Mouse (Mus musculus): ENCODE data around the gene Rgsl1.

Rgsl1 gene

DNA sequence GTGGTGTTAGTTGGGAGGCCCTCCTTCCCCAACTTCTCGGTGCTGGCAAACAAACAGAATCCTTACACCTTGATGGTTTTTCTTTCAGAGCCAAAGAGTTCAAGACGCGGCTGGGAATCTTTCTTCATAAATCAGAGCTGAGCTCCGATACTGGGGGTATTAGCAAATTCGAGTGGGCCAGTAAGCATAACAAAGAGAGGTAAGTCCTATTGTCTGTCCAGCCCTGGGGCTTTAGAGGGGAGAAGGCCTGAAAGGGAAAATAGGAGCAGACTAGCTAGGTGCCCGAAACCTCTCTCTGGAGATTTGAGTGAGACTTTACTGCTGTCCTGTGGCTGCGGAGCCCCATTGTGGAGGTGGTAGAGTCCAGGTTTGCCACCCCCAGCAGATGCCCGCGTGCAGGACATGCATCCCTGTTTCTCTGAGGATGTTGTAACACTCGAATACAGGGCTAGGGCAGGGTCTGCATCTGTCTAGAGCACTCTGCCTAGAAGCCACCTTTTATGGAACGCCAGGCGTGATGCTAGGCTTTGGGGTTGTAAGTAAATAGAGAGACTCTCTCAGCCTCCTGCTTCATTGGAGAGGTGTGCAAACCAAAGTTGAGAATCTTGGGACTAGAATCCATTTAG, 103.1 kb downstream of the Rgsl1 start:
- no peak for DNase-seq (ENCODE audit: extremely low read depth, low read depth)

DNA sequence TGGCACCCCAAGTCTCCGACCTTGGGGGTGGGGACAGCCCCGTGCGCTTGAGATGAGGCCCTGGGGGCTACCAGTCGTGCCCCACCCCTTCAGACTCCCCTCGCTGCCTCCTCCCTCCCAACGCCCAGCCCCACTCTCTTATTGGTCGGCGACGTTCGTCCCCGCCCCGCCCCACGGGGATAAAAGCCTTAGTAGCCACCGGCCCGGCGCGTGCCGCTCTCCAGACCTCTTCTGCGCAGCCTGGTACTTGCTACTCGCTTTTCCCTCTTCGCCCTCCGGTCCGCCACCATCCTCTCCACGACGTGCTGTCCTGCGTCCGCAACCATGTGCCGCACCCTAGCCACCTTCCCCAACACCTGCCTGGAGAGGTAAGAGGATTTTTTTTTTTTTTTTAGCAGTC, 103.8 kb downstream of the Rgsl1 start, which contains the start of gene Rgs16:
Gene Rgs16 (plus strand): TSS at position 205 of the 400 bp plus-strand sequence.
- no peak for DNase-seq (ENCODE audit: extremely low read depth, low read depth)

DNA sequence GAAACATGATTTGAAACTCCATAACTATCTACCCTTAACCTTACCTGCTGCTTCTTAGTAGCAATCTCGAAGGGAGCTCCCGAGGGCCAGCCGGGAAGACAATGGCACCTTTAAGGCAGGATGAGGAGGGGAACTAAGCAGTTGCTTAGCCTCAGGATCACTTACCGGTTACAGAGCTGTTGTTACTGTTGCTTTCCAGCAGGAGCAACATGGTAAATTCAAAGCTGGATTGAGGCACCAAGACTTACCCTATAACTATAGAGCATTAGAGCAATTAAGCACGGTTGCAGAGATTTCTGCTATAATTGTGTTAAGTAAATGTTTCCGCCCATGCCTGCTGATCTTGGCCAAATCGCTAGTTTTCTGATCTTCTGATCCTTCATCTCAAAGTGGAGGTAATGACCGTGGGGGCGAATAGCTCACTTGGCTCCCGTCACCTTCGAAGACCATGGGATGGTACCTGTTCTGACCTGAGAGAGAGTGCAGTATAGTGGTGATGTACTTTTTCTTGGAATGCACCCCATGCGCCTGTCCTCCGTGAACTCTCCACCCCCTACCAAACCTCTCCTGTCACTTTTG, 104.4 kb downstream of the Rgsl1 start:
- DNase-seq (ENCODE audit: extremely low read depth, low read depth) = no peak

DNA sequence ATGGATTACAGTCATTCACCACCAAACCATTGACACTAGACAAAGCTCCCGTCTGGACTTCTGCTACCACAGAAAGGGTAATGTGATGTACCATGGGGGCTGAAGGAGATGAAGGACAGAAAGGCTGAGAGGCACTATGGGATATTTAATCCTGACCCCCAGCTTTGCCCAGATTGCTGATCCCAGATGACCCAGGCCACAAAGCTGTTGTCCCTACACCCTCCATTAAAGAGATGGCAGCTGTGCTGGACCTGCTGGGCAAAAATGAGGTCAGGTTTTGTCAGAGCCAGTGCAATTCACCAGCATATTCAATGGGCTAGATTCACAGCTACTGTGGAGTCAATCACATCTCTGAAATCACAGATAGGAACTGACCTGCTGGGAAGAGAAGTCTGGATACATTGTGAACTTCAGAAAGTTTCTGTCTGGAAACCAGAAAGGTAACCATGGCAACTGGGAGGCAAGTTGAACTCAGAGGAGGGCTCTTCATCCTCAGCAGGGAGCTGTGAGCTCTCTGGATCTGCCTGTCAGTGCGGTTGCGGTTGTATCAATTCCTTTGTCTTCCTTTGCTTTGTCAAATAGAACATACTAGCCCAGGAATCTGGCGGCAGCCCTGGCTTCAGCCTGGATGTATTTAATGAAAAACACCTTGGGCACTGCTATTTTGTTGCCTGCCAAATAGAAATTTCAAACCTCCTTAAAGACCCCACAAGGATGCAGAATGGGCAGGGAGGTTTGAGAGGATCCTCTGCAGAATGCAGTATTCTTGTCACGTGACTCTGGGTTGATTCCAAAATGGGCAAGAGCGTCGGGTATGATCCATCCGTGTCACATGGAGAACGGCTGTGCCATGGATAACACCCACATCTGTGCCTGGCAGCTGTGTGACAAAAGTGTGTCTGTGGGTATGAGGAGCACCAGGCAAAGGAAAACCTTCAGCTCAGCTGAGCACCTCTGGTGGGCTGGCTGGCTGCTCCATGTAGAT, 106.5 kb downstream of the Rgsl1 start:
- DNase-seq (ENCODE audit: extremely low read depth, low read depth) = no peak

DNA sequence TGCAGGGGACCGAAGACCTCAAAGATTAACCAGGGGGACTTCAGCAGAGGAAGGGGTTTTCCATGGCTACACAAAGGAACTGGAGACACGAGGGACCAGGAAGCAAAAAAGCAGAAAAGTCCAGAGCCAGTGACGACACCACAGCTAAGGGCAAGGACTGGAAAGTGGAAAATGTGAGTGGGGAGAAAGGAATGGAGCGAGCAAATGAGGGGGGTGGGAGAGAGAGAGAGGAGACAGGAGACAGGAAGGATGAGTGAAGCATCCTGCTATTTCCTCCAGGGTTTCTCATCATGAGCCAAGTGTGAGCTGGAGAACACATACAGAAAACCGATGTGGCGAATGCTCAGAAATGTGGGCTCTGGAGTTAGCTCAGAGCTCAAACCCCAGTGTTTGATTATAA, 107.8 kb downstream of the Rgsl1 start:
- DNase-seq (ENCODE audit: extremely low read depth, low read depth) = no peak

DNA sequence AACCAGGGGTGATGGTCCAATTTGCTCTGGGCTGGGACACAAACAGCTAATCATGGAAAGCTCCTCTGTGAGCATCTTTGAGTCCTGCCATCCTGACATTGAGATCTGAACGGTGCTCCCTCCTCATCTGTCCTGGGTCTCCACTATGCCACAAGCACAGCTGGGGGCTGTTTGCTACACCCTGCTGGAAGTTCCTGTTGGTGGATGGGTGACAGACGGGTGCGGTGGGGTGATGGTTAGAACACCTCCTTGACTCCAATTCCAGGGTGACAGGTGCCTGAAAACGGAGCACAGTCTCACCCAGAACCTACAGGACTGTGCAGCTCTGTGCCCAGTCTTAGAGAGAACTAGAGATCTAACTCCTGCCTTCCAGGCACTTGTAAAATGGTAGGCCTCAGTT, 109.1 kb downstream of the Rgsl1 start:
- DNase-seq (ENCODE audit: extremely low read depth, low read depth) = no peak

DNA sequence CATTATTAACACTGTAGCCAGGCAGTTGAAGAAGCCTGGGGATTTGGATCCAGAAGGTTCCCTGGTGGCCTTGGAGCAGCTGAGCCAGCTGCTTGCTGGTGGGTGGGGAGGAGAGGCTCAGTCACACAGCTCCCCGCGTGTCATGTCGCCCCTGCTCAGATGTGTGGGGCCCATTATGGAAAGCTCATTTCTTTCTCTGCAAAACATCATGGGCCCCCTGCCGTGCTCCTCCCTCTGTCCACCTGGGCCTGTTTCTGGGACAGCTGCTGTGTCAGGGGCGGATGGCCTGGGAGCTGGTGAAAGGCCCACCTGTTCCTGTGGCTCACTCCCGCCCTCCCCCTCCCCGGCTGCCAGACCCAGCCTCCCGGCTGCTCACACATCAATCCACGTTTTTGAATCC, 110.8 kb downstream of the Rgsl1 start:
- no peak for DNase-seq (ENCODE audit: extremely low read depth, low read depth)

DNA sequence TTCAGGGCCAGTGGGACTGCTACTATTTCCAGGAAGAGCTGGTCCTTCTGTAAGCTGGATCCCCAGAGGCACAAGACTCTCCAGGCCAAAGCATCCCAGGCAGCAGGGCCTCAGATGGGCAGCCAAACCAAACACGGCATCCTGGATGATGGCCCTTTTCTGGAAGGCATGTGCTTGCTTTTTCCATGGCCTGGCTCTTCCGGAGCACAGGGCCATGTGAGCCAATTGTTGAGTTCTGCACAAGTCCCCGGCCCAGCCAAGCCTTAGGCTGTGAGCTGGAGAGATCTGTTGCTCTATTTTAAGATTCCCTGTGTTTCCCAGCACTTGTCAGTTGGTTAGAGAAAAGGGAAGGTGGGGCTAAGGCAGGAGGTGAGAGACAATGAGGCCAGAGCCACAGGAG, 113.3 kb downstream of the Rgsl1 start:
- no peak for DNase-seq (ENCODE audit: extremely low read depth, low read depth)

DNA sequence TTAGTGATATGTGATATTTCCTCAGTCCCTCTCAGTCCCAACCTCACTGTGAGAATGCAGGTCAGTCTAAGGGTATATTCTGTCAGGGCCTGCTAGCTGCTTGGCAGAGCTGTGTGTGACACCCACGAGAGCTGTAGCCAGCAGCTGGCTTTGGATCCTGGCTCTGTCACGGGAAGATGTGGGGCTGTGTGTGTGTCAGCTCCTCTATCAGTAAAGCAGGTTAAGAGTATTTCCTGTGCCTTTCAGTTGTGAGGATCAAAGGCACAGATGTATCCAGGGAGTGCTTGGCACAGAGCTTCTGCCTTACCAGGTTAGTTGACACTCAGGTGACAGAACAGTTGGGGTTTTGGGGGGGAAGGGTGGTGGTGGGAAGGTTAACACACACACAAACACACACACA, 114.1 kb downstream of the Rgsl1 start:
- DNase-seq (ENCODE audit: extremely low read depth, low read depth) = no peak

All from MEL-GATA-1-ER (cell line).